Mouse (Mus musculus): Measurements from ENCODE around the gene Shroom1. TPM values are rescaled to one million over a fixed set of nuclear protein-coding genes. Genes with fewer than 3 reads are reported as not detected.

The Shroom1 gene
- polyA plus RNA-seq, 1 experiment, result 0.82 TPM

DNA sequence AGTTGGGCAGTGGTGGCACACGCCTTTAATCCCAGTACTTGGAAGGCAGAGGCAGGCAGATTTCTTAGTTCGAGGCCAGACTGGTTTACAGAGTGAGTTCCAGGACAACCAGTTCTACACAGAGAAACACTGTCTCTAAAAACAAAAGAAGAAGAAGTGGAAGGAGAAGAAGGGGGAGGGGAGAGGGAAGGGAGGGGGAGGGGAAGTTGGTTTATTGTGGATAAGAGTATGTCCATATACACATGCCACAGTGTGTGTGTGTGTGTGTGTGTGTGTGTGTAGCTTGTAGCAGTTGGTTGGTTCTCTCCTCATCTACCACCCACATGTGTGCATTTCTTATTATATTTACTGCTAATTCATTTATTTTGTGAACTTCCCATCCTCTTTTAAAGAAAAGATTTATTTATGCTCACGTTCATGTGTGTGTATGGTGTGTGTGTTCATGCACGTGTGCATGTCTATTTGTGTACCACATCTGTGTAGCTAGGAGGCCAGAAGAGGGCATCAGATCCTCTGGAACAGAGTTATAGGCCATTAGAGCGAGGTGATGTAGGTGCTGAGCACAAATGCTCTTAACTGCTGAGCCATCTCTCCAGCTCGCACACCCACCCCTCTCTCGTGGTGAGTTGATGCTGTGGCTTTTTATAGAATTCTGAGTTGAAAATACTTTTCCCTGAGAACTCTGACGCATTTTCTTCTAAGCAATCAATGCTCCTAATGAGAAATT, 45.2 kb downstream of the Shroom1 start:
- Histone ChIP-seq H3K79me2 (ENCODE audit: control insufficient read depth, insufficient read depth) (no peaks in the 10 kb centered on the region), H3K4me3 (ENCODE audit: insufficient read depth, poor library complexity, severe bottlenecking) (no peak overlapping the region), H3K27me3 (ENCODE audit: control insufficient read depth, insufficient read depth, insufficient read length) (no peaks in the 10 kb centered on the region), H3K36me3 (ENCODE audit: control insufficient read depth, insufficient read depth) (no peaks in the 10 kb centered on the region), H3K79me3 (ENCODE audit: low read depth) (no peaks in the 10 kb centered on the region), H3ac (ENCODE audit: control insufficient read depth, insufficient read length, low read depth) (no peak overlapping the region)
- TF ChIP-seq CTCF (IDR thresholded peaks at IDR 0.05; ENCODE audit: control insufficient read depth, insufficient read depth, insufficient read length) (peak; percentile 10), MAX (IDR thresholded peaks at IDR 0.05) (no peak), USF1 (IDR thresholded peaks at IDR 0.05; ENCODE audit: low read depth) (no peak), CEBPB (IDR thresholded peaks at IDR 0.05; ENCODE audit: low read depth) (no peak), MYOD1 (IDR thresholded peaks at IDR 0.05; ENCODE audit: control insufficient read depth, insufficient read length, low read depth) (no peak), FOSL1 (IDR thresholded peaks at IDR 0.05; ENCODE audit: insufficient read depth, low read length, poor library complexity, severe bottlenecking) (no peak), MYOG (IDR thresholded peaks at IDR 0.05; ENCODE audit: control insufficient read depth, extremely low read depth, insufficient read length) (no peak)

DNA sequence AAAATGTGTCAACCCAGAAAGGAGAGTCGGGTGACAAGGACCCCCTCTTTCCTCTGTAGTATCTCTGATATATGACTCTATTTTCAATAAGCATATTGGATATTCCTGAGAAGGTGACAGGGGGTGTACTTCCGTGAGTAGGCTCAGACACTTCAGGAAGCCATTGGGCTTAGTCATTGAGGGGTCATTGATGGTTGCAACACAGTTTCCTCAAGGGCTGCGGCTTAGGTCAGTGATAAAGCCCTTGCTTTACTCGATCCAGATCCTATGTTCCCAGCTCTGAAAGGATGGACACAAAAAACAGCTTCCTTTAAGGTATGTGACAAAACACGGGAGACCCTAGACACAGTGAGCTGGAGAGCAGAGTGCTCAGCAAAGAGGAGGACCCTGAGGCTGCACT, 46.7 kb downstream of the Shroom1 start:
- TF ChIP-seq CEBPB (IDR thresholded peaks at IDR 0.05; ENCODE audit: low read depth) (peak; percentile 41), CTCF (IDR thresholded peaks at IDR 0.05; ENCODE audit: control insufficient read depth, insufficient read depth, insufficient read length) (no peak)
- Histone ChIP-seq H3ac (ENCODE audit: control insufficient read depth, insufficient read length, low read depth) (no peak overlapping the region), H3K27me3 (ENCODE audit: control insufficient read depth, insufficient read depth, insufficient read length) (no peaks in the 10 kb centered on the region), H3K79me2 (ENCODE audit: control insufficient read depth, insufficient read depth) (no peaks in the 10 kb centered on the region), H3K79me3 (ENCODE audit: low read depth) (no peaks in the 10 kb centered on the region), H3K36me3 (ENCODE audit: control insufficient read depth, insufficient read depth) (no peaks in the 10 kb centered on the region), H3K4me3 (ENCODE audit: insufficient read depth, poor library complexity, severe bottlenecking) (no peak overlapping the region)

- no peak overlapping the region for H3K4me3 ChIP-seq (ENCODE audit: insufficient read depth, poor library complexity, severe bottlenecking)
- H3ac ChIP-seq (ENCODE audit: control insufficient read depth, insufficient read length, low read depth), result no peak overlapping the region
- H3K79me3 ChIP-seq (ENCODE audit: low read depth), result no peaks in the 10 kb centered on the region
- TF ChIP-seq MAX (IDR thresholded peaks at IDR 0.05), result no peak
- TF ChIP-seq CTCF (IDR thresholded peaks at IDR 0.05; ENCODE audit: control insufficient read depth, insufficient read depth, insufficient read length), result no peak
- TF ChIP-seq MYOD1 (IDR thresholded peaks at IDR 0.05; ENCODE audit: control insufficient read depth, insufficient read length, low read depth), result no peak
- no peak for TF ChIP-seq USF1 (IDR thresholded peaks at IDR 0.05; ENCODE audit: low read depth)
- no peak for TF ChIP-seq MYOG (IDR thresholded peaks at IDR 0.05; ENCODE audit: control insufficient read depth, extremely low read depth, insufficient read length)
- TF ChIP-seq FOSL1 (IDR thresholded peaks at IDR 0.05; ENCODE audit: insufficient read depth, low read length, poor library complexity, severe bottlenecking), result no peak
- no peak for TF ChIP-seq CEBPB (IDR thresholded peaks at IDR 0.05; ENCODE audit: low read depth)
- H3K27me3 ChIP-seq (ENCODE audit: control insufficient read depth, insufficient read depth, insufficient read length), result no peaks in the 10 kb centered on the region
- no peaks in the 10 kb centered on the region for H3K36me3 ChIP-seq (ENCODE audit: control insufficient read depth, insufficient read depth)
- no peaks in the 10 kb centered on the region for H3K79me2 ChIP-seq (ENCODE audit: control insufficient read depth, insufficient read depth)
Measured at GRCm38 (mm10) chr11:53504376-53504775, 47.4 kb downstream of the Shroom1 start.

DNA sequence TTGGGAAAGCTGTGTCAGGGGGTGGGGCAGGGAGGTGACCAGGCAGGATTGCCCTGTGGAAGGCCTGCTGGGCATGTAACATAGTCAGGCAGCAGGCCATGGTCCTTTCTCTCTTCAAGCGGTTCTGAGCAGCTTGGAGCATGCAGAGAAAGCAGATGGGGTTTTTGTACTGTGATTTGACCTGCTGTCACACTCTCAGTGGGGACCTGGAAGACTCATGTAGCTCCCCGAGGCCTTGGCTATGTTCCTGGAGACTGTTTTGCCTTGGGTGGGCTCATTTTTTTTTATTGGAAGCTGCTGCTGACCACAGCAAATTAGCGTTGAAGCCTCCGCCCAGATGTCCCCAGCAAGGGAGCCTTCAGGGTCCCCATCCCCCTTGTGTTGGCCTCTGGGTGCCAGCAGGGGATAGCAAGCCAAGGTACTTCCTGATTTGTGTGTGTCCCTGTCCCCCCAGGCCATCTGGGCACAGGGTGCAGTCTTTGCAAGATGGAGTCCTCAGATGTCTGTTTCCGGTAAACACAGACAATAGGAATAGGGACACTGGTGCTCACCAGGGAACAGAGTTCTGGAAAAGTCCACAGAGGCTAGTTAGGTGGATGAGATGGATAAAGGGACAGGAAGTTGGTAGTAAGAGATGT, 48.1 kb downstream of the Shroom1 start:
- Histone ChIP-seq H3K36me3 (ENCODE audit: control insufficient read depth, insufficient read depth) (no peaks in the 10 kb centered on the region), H3K27me3 (ENCODE audit: control insufficient read depth, insufficient read depth, insufficient read length) (no peaks in the 10 kb centered on the region), H3ac (ENCODE audit: control insufficient read depth, insufficient read length, low read depth) (no peak overlapping the region), H3K79me3 (ENCODE audit: low read depth) (no peaks in the 10 kb centered on the region), H3K79me2 (ENCODE audit: control insufficient read depth, insufficient read depth) (no peaks in the 10 kb centered on the region), H3K4me3 (ENCODE audit: insufficient read depth, poor library complexity, severe bottlenecking) (no peak overlapping the region)
- TF ChIP-seq USF1 (IDR thresholded peaks at IDR 0.05; ENCODE audit: low read depth) (no peak), CTCF (IDR thresholded peaks at IDR 0.05; ENCODE audit: control insufficient read depth, insufficient read depth, insufficient read length) (no peak), FOSL1 (IDR thresholded peaks at IDR 0.05; ENCODE audit: insufficient read depth, low read length, poor library complexity, severe bottlenecking) (no peak), MYOD1 (IDR thresholded peaks at IDR 0.05; ENCODE audit: control insufficient read depth, insufficient read length, low read depth) (no peak), MAX (IDR thresholded peaks at IDR 0.05) (no peak), MYOG (IDR thresholded peaks at IDR 0.05; ENCODE audit: control insufficient read depth, extremely low read depth, insufficient read length) (no peak), CEBPB (IDR thresholded peaks at IDR 0.05; ENCODE audit: low read depth) (no peak)

DNA sequence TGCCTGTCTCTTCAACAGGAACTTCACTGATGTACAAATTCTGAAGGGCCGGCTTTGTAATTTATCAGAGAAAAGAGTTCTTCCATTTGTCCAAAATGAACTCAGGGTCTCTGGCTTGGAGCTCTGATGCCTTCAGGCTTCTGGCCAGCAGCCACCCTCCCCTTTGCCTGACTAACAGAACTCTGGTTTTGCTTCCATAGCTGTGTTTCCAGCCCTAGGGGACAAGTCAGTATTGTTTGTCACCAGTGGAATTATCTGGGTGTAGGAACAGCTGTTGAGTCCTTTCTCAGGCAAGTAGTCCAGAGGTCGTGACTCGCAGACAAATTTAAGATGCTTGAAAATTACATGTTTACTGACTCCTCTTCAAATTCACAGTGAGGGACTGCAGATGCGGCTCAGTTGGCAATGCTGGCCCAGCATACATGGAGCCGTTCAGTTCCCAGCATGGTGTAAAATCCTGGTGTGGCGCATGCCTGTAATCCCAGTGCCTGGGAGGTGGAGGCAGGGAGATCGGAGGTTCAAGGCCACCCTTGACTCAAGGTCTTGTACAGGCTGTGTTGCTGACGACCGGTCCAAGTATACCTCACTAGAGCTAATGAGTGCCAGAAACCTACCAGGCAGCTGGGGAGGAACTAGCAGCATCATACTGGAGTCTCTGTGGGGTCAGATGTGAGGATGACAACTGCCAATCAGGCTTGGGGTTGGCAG, 50.2 kb downstream of the Shroom1 start:
- Histone ChIP-seq H3ac (ENCODE audit: control insufficient read depth, insufficient read length, low read depth) (no peak overlapping the region), H3K4me3 (ENCODE audit: insufficient read depth, poor library complexity, severe bottlenecking) (no peak overlapping the region), H3K36me3 (ENCODE audit: control insufficient read depth, insufficient read depth) (no peaks in the 10 kb centered on the region), H3K79me2 (ENCODE audit: control insufficient read depth, insufficient read depth) (no peaks in the 10 kb centered on the region), H3K79me3 (ENCODE audit: low read depth) (no peaks in the 10 kb centered on the region), H3K27me3 (ENCODE audit: control insufficient read depth, insufficient read depth, insufficient read length) (no peaks in the 10 kb centered on the region)
- TF ChIP-seq MYOD1 (IDR thresholded peaks at IDR 0.05; ENCODE audit: control insufficient read depth, insufficient read length, low read depth) (peak; percentile 9), USF1 (IDR thresholded peaks at IDR 0.05; ENCODE audit: low read depth) (no peak)
